Mouse (Mus musculus) gastrocnemius, adult 8-10 months (tissue): ENCODE measurements at regions not wholly inside any gene's neighbourhood (a gene's known extent, or its start where the extent isn't known, plus 50 kb on each side); places are given as distances from the start of the nearest gene placed in this dataset.

Source experiments
- DNase-seq, 2 experiments: peaks; one replicate each; pipeline ENCODE4 v3.0.0; 2022; ENCODE audit warnings: low spot score in 2 of 2

- DNase-seq: no peak
These were observed 86.3 kb downstream of the Hhipl2 start for GRCm38 (mm10) chr1:183504103-183504841.

- no peak for DNase-seq
These were observed 89.9 kb downstream of the Hhipl2 start for GRCm38 (mm10) chr1:183507893-183508292.

- DNase-seq: no peak
These were observed 92.7 kb downstream of the Hhipl2 start for GRCm38 (mm10) chr1:183510759-183511158.

GRCm38 (mm10) chr1:183513876-183514275 lies 95.9 kb downstream of the Hhipl2 start:
- no peak for DNase-seq

- no peak for DNase-seq
These were observed 96.4 kb downstream of the Hhipl2 start for GRCm38 (mm10) chr1:183514281-183514983.

- no peak for DNase-seq
These were observed 96.9 kb downstream of the Hhipl2 start for GRCm38 (mm10) chr1:183514984-183515287.

- no peak for DNase-seq
These were observed 98.2 kb downstream of the Hhipl2 start for GRCm38 (mm10) chr1:183516167-183516566.

GRCm38 (mm10) chr1:183517236-183517635 lies 99.2 kb downstream of the Hhipl2 start:
- DNase-seq: no peak

GRCm38 (mm10) chr1:183521569-183521968 lies 103.6 kb downstream of the Hhipl2 start:
- DNase-seq: no peak

GRCm38 (mm10) chr1:183533386-183533785 lies 115.4 kb downstream of the Hhipl2 start:
- DNase-seq: no peak

GRCm38 (mm10) chr1:183548752-183549387 lies 130.9 kb downstream of the Hhipl2 start:
- no peak for DNase-seq

GRCm38 (mm10) chr1:183552617-183553016 lies 134.6 kb downstream of the Hhipl2 start:
- DNase-seq: no peak

GRCm38 (mm10) chr1:183553219-183553618 lies 135.2 kb downstream of the Hhipl2 start:
- no peak for DNase-seq

GRCm38 (mm10) chr1:183562853-183563252 lies 144.8 kb downstream of the Hhipl2 start:
- DNase-seq: no peak

GRCm38 (mm10) chr1:183573621-183574585 lies 155.9 kb downstream of the Hhipl2 start:
- DNase-seq: no peak

- DNase-seq: no peak
These were observed 166.8 kb downstream of the Hhipl2 start for GRCm38 (mm10) chr1:183584861-183585260.

GRCm38 (mm10) chr1:183586406-183586805 lies 168.4 kb downstream of the Hhipl2 start:
- DNase-seq: no peak

- DNase-seq: no peak
These were observed 177.3 kb downstream of the Hhipl2 start for GRCm38 (mm10) chr1:183595306-183595705.

- DNase-seq: no peak
These were observed 182.5 kb downstream of the Hhipl2 start for GRCm38 (mm10) chr1:183600466-183600865.

- no peak for DNase-seq
These were observed 194.1 kb downstream of the Hhipl2 start for GRCm38 (mm10) chr1:183611966-183612694.
